Mouse (Mus musculus) gastrocnemius, adult 18-20 months (tissue): ENCODE measurements around the gene Bcar3. TPM values are rescaled to one million over a fixed set of nuclear protein-coding genes. Genes with fewer than 3 reads are reported as not detected.

ENCODE experiments used
- DNase-seq: peaks from one replicate; pipeline ENCODE4 v3.0.0; 2021; ENCODE audit warnings: low spot score
- total RNA-seq, 2 experiments: library from RNA; stranded (reverse); gene quantifications; 2 replicates each; pipeline ENCODE4 v1.2.3; 2021

The Bcar3 gene
- total RNA-seq, 2 experiments from 2014 or later = 3.0 to 8.3 TPM

GRCm38 (mm10) chr3:122291828-122292227, 2.1 kb upstream of the Bcar3 start:
- no peak for DNase-seq

- peak; percentile 95 for DNase-seq
Measured at GRCm38 (mm10) chr3:122292300-122293222, 1.4 kb upstream of the Bcar3 start.

GRCm38 (mm10) chr3:122293223-122293953, 548 bp upstream of the Bcar3 start:
- DNase-seq = peak; percentile 24

GRCm38 (mm10) chr3:122295511-122295910, 1.6 kb downstream of the Bcar3 start:
- DNase-seq = peak; percentile 30

GRCm38 (mm10) chr3:122296979-122297378, 3.0 kb downstream of the Bcar3 start:
- DNase-seq = no peak

- DNase-seq = peak; percentile 20
Measured at GRCm38 (mm10) chr3:122300983-122301919, 7.3 kb downstream of the Bcar3 start.

- no peak for DNase-seq
Measured at GRCm38 (mm10) chr3:122304560-122304959, 10.6 kb downstream of the Bcar3 start.

GRCm38 (mm10) chr3:122307894-122308671, 14.1 kb downstream of the Bcar3 start:
- no peak for DNase-seq

- DNase-seq = no peak
Measured at GRCm38 (mm10) chr3:122308981-122309380, 15.0 kb downstream of the Bcar3 start.

- DNase-seq = peak; percentile 84
Measured at GRCm38 (mm10) chr3:122312078-122312477, 18.1 kb downstream of the Bcar3 start.

GRCm38 (mm10) chr3:122312936-122313629, 19.1 kb downstream of the Bcar3 start:
- no peak for DNase-seq

GRCm38 (mm10) chr3:122313936-122314335, 20.0 kb downstream of the Bcar3 start:
- no peak for DNase-seq

- DNase-seq = no peak
Measured at GRCm38 (mm10) chr3:122316621-122317020, 22.7 kb downstream of the Bcar3 start.

GRCm38 (mm10) chr3:122317339-122317738, 23.4 kb downstream of the Bcar3 start:
- no peak for DNase-seq

- DNase-seq = no peak
Measured at GRCm38 (mm10) chr3:122322226-122322625, 28.3 kb downstream of the Bcar3 start.

GRCm38 (mm10) chr3:122323841-122324240, 29.9 kb downstream of the Bcar3 start:
- DNase-seq = no peak

- no peak for DNase-seq
Measured at GRCm38 (mm10) chr3:122324528-122324927, 30.6 kb downstream of the Bcar3 start.

- no peak for DNase-seq
Measured at GRCm38 (mm10) chr3:122330484-122330883, 36.5 kb downstream of the Bcar3 start.

- no peak for DNase-seq
Measured at GRCm38 (mm10) chr3:122333493-122333892, 39.6 kb downstream of the Bcar3 start.

- DNase-seq = peak; percentile 30
Measured at GRCm38 (mm10) chr3:122333902-122334301, 40.0 kb downstream of the Bcar3 start.
